Mouse (Mus musculus) CH12.LX (cell line): ENCODE data around the gene Casc4. TPM values are rescaled to one million over a fixed set of nuclear protein-coding genes. Genes with fewer than 3 reads are reported as not detected.

Source experiments
- DNase-seq: peaks from one replicate; pipeline ENCODE4 v3.0.0-alpha.2; 2013; ENCODE audit errors: extremely low read depth
- H3K27ac ChIP-seq: 2 replicates; pipeline ENCODE4 v1.5.1; 2012; ENCODE audit warnings: low read depth, mild to moderate bottlenecking, control low read depth, moderate library complexity; ENCODE audit not compliant: insufficient read depth
- H3K27me3 ChIP-seq: replicated peaks from 2 replicates; pipeline ENCODE3; 2012; ENCODE audit warnings: inconsistent platforms
- H3K36me3 ChIP-seq, 2 experiments: replicated peaks in 1 of 2; 2 replicates each; pipeline versions ENCODE3 to v1.6.1; 2012; ENCODE audit warnings: inconsistent platforms in 1 of 2, low read length in 1 of 2, mild to moderate bottlenecking in 1 of 2, mixed read lengths in 1 of 2, moderate library complexity in 1 of 2; ENCODE audit not compliant: control insufficient read depth in 1 of 2, insufficient read depth in 1 of 2
- H3K4me1 ChIP-seq, 2 experiments: 2 replicates each; pipeline ENCODE4 v1.6.1; 2012; ENCODE audit warnings: inconsistent platforms in 1 of 2, moderate library complexity in 1 of 2; ENCODE audit not compliant: insufficient read depth in 2 of 2, control insufficient read depth in 1 of 2
- H3K4me2 ChIP-seq: 2 replicates; pipeline ENCODE4 v1.6.1; 2012; ENCODE audit warnings: low read depth, mild to moderate bottlenecking, control low read depth; ENCODE audit not compliant: poor library complexity, insufficient read depth, severe bottlenecking
- H3K4me3 ChIP-seq, 3 experiments: fragments of 150-350 bp in 1 of 3; sonication (generic) in 1 of 3; replicated peaks in 1 of 3; 2 replicates each; pipeline versions ENCODE3 to v1.5.1; 2011 to 2012; ENCODE audit warnings: low read depth in 2 of 3, low read length in 2 of 3, mild to moderate bottlenecking in 2 of 3, moderate library complexity in 2 of 3, control low read depth in 1 of 3, improper control_type of control experiment in 1 of 3, inconsistent platforms in 1 of 3, mixed read lengths in 1 of 3; ENCODE audit not compliant: poor library complexity in 1 of 3
- H3K79me2 ChIP-seq: replicated peaks from 2 replicates; pipeline ENCODE4 v1.6.1; 2012; ENCODE audit warnings: mild to moderate bottlenecking, moderate library complexity; ENCODE audit not compliant: control insufficient read depth, poor library complexity, insufficient read depth, severe bottlenecking; ENCODE audit errors: extremely low read depth
- H3K9ac ChIP-seq: 2 replicates; pipeline ENCODE4 v1.6.1; 2012; ENCODE audit warnings: low read depth, mild to moderate bottlenecking, control low read depth, moderate library complexity; ENCODE audit not compliant: insufficient read depth
- H3K9me3 ChIP-seq: replicated peaks from 2 replicates; pipeline ENCODE3; 2012; ENCODE audit warnings: low read length, inconsistent platforms, mixed read lengths
- CTCF ChIP-seq, 2 experiments: IDR thresholded peaks in 1 of 2; conservative IDR thresholded peaks in 1 of 2; 2 replicates each; pipeline ENCODE4 v1.5.1; 2011 to 2012; ENCODE audit warnings: low read depth in 2 of 2, low read length in 2 of 2, improper control_type of control experiment in 1 of 2, inconsistent platforms in 1 of 2, mild to moderate bottlenecking in 1 of 2, moderate library complexity in 1 of 2
- E2F4 ChIP-seq: IDR thresholded peaks from 2 replicates; pipeline ENCODE4 v1.6.1; 2011; ENCODE audit warnings: low read depth, low read length, improper control_type of control experiment; ENCODE audit not compliant: insufficient replicate concordance
- EP300 ChIP-seq: IDR thresholded peaks from 2 replicates; pipeline ENCODE4 v1.6.1; 2011; ENCODE audit warnings: low read length, improper control_type of control experiment
- HCFC1 ChIP-seq: IDR thresholded peaks from 2 replicates; pipeline ENCODE4 v1.6.1; 2012; ENCODE audit warnings: low read depth, mild to moderate bottlenecking, inconsistent platforms, low read length, improper control_type of control experiment
- JUND ChIP-seq: conservative IDR thresholded peaks from 2 replicates; pipeline ENCODE4 v1.6.1; 2011; ENCODE audit warnings: low read depth, low read length, improper control_type of control experiment
- MAX ChIP-seq: IDR thresholded peaks from 2 replicates; pipeline ENCODE4 v1.6.1; 2011; ENCODE audit warnings: low read length, improper control_type of control experiment
- MAZ ChIP-seq: IDR thresholded peaks from 2 replicates; pipeline ENCODE4 v1.6.1; 2012; ENCODE audit warnings: low read depth, mild to moderate bottlenecking, inconsistent platforms, low read length, improper control_type of control experiment, moderate library complexity
- MEF2A ChIP-seq: IDR thresholded peaks from 2 replicates; pipeline ENCODE4 v1.6.1; 2014; ENCODE audit warnings: low read depth, mild to moderate bottlenecking, inconsistent platforms, low read length, improper control_type of control experiment, borderline replicate concordance
- NELFE ChIP-seq: IDR thresholded peaks from 2 replicates; pipeline ENCODE4 v1.6.1; 2011; ENCODE audit warnings: low read depth, low read length, improper control_type of control experiment
- PAX5 ChIP-seq: IDR thresholded peaks from 2 replicates; pipeline ENCODE4 v1.6.1; 2012; ENCODE audit warnings: low read length, inconsistent platforms, mixed read lengths
- POLR2AphosphoS2 ChIP-seq: IDR thresholded peaks from 2 replicates; pipeline ENCODE4 v1.6.1; 2011; ENCODE audit warnings: low read depth, low read length, improper control_type of control experiment
- RAD21 ChIP-seq: IDR thresholded peaks from 2 replicates; pipeline ENCODE4 v1.6.1; 2011; ENCODE audit warnings: low read depth, mild to moderate bottlenecking, low read length, improper control_type of control experiment, moderate library complexity
- SMC3 ChIP-seq: IDR thresholded peaks from 2 replicates; pipeline ENCODE4 v1.6.1; 2011; ENCODE audit warnings: low read depth, low read length, improper control_type of control experiment
- TCF12 ChIP-seq: IDR thresholded peaks from 2 replicates; pipeline ENCODE4 v1.6.1; 2014; ENCODE audit warnings: low read depth, mild to moderate bottlenecking, inconsistent platforms, low read length, improper control_type of control experiment
- UBTF ChIP-seq: IDR thresholded peaks from 2 replicates; pipeline ENCODE4 v1.6.1; 2012; ENCODE audit warnings: low read depth, mild to moderate bottlenecking, inconsistent platforms, low read length, improper control_type of control experiment, moderate library complexity
- ZKSCAN1 ChIP-seq: IDR thresholded peaks from 2 replicates; pipeline ENCODE4 v1.6.1; 2012; ENCODE audit warnings: low read depth, inconsistent platforms, low read length, improper control_type of control experiment, borderline replicate concordance
- ZNF384 ChIP-seq: IDR thresholded peaks from 2 replicates; pipeline ENCODE4 v1.6.1; 2012; ENCODE audit warnings: low read depth, low read length, improper control_type of control experiment, inconsistent platforms
- dilution Hi-C: fragments of 300-500 bp; cut with MboI; formaldehyde crosslinking; loops from 2 replicates; pipeline ENCODE4 v1.14.3; 2020; ENCODE audit warnings: low sequenced_read_pairs; ENCODE audit not compliant: extremely low pct_unique_long_range_greater_than_20kb, extremely low pct_ligation_motif_present
- in situ Hi-C: fragments of 300-500 bp; cut with MboI; formaldehyde crosslinking; loops from 3 replicates; pipeline ENCODE4 v1.14.3; 2019; ENCODE audit warnings: low sequenced_read_pairs, low pct_ligation_motif_present, low pct_unique_long_range_greater_than_20kb, mixed read lengths
- polyA plus RNA-seq: library from polyadenylated mRNA; unstranded; fragments of >175 nt; gene quantifications from 2 replicates; pipeline ENCODE4 v1.2.1, GENCODE M21; 2012; ENCODE audit warnings: low read depth; ENCODE audit not compliant: insufficient read length
- total RNA-seq, 2 experiments: library from RNA; depleted of rRNA; stranded (reverse); fragments of 300-350 nt in 1 of 2; fragments of >200 nt in 1 of 2; gene quantifications; 2 replicates each; pipeline ENCODE4 v1.2.3; 2012 to 2014

The Casc4 gene
- total and polyA plus RNA-seq, 3 experiments = 10.9 to 19.7 (median 14.4) TPM

- H3K9ac ChIP-seq = no peak overlapping the region
- H3K9me3 ChIP-seq = no peaks in the 10 kb centered on the region
- no peak overlapping the region for H3K4me3 ChIP-seq
- TF ChIP-seq ZKSCAN1 (no peak), TCF12 (no peak), JUND (no peak), POLR2AphosphoS2 (no peak), PAX5 (no peak), SMC3 (no peak), EP300 (no peak)
- no peak overlapping the region for H3K4me2 ChIP-seq
- no peak for DNase-seq
- dilution Hi-C loops = no loop called here
- no peaks in the 10 kb centered on the region for H3K27me3 ChIP-seq
- H3K79me2 ChIP-seq = 0 out of 2 replicates have a peak, but pooled peaks cover 2% of the 10 kb centered on the region
- in situ Hi-C loops = no loop called here
- no peaks in the 10 kb centered on the region for H3K4me1 ChIP-seq
- H3K27ac ChIP-seq = no peak overlapping the region
- peaks cover 0 to 4% of the 10 kb centered on the region in 2 experiments for H3K36me3 ChIP-seq
These were observed 30.1 kb downstream of the Casc4 start for GRCm38 (mm10) chr2:121896825-121897224.

- Histone ChIP-seq H3K4me3 (no peak overlapping the region), H3K9me3 (no peaks in the 10 kb centered on the region), H3K9ac (no peak overlapping the region), H3K4me2 (no peak overlapping the region), H3K36me3 (peaks cover 4 to 54% of the 10 kb centered on the region in 2 experiments), H3K27me3 (no peaks in the 10 kb centered on the region), H3K27ac (no peak overlapping the region), H3K79me2 (no peaks in the 10 kb centered on the region), H3K4me1 (no peaks in the 10 kb centered on the region)
- in situ Hi-C loops = no loop called here
- TF ChIP-seq MAZ = no peak
- no peak for TF ChIP-seq UBTF
- no peak for TF ChIP-seq HCFC1
- TF ChIP-seq CTCF (conservative IDR thresholded peaks at IDR 0.05 in 1 of 2, IDR thresholded peaks at IDR 0.05 in 1 of 2; ENCODE audit: low read depth in 2 of 2, low read length in 2 of 2) = peak in 1 of 2 experiments; percentile 47; a peak in 2 of 4 replicates
- peak; percentile 9 for TF ChIP-seq RAD21
- TF ChIP-seq SMC3 = 0 out of 2 replicates have a peak, but pooled peaks have one; percentile 12
- dilution Hi-C loops = no loop called here
- peak; percentile 2 for DNase-seq
These were observed 43.2 kb downstream of the Casc4 start for GRCm38 (mm10) chr2:121909975-121910374.

GRCm38 (mm10) chr2:121916047-121916970 lies 49.5 kb downstream of the Casc4 start:
- H3K4me1 ChIP-seq = peaks cover 0 to 6% of the 10 kb centered on the region in 2 experiments; a peak in 1 of 4 replicates
- H3K4me3 ChIP-seq = no peak overlapping the region
- no peak overlapping the region for H3K4me2 ChIP-seq
- no peaks in the 10 kb centered on the region for H3K79me2 ChIP-seq
- no peaks in the 10 kb centered on the region for H3K9me3 ChIP-seq
- TF ChIP-seq E2F4 (no peak), MEF2A (no peak), ZNF384 (no peak), MAX (no peak), SMC3 (no peak), JUND (no peak), NELFE (no peak)
- peaks cover 2 to 32% of the 10 kb centered on the region in 2 experiments for H3K36me3 ChIP-seq
- dilution Hi-C loops (no loop called here), in situ Hi-C loops (no loop called here)
- H3K27me3 ChIP-seq = no peaks in the 10 kb centered on the region
- H3K9ac ChIP-seq = no peak overlapping the region
- H3K27ac ChIP-seq = no peak overlapping the region
- no peak for DNase-seq
